In the genomic region with DNA sequence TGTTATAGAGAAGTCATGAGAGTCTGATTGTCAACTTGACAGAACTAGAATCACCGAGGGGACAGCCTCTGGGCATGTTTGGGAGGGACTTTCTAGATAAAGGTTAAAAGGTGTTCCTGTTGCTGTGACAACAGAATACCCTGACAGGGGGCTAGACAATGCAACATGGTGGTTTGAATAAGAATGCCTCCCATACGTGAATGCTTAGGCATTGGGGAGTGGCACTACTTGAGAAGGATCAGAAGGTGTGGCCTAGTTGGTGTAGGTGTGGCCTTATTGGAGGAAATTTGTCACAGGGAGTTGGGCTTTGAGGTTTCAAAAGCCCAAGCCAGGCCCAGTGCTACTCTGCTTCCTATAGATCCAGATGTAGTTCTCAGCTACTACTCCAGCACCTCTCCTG, we compare ENCODE assay signal across 25 mouse cellular contexts.
"Had no signal": no experiment of that assay in that cellular context is flagged by ENCODE, and none has a peak within 500 bp of the region (broad histone marks: within the 10 kb centered on the region; RNA-seq: fewer than 3 reads in every experiment).

No protein-coding gene starts in this region.

- H3K27me3 ChIP-seq: heart, embryonic 13.5 days; heart, embryonic 15.5 days; hindbrain, embryonic 13.5 days; hindbrain, embryonic 15.5 days; kidney, embryonic 15.5 days; limb, embryonic 13.5 days; limb, embryonic 15.5 days; liver, embryonic 13.5 days; liver, embryonic 15.5 days had no signal

- H3K27ac ChIP-seq: heart, adult 2 months; heart, embryonic 13.5 days; heart, embryonic 15.5 days; hindbrain, embryonic 13.5 days; hindbrain, embryonic 15.5 days; hindbrain, postnatal 0 days; kidney, embryonic 15.5 days; kidney, postnatal 0 days; layer of hippocampus, adult 2 months; left cerebral cortex, adult 2 months; limb, embryonic 13.5 days; limb, embryonic 15.5 days; liver, embryonic 13.5 days; liver, embryonic 15.5 days had no signal

- H3K9ac ChIP-seq: heart, embryonic 13.5 days; heart, embryonic 15.5 days; hindbrain, embryonic 13.5 days; hindbrain, embryonic 15.5 days; kidney, embryonic 15.5 days; limb, embryonic 13.5 days; limb, embryonic 15.5 days; liver, embryonic 13.5 days; liver, embryonic 15.5 days; liver, postnatal 0 days had no signal

- H3K4me3 ChIP-seq: heart, adult 2 months; heart, embryonic 13.5 days; heart, embryonic 15.5 days; hindbrain, embryonic 13.5 days; hindbrain, embryonic 15.5 days; kidney, embryonic 15.5 days; layer of hippocampus, adult 2 months; left cerebral cortex, adult 2 months; limb, embryonic 13.5 days; limb, embryonic 15.5 days; liver, embryonic 13.5 days; liver, embryonic 15.5 days had no signal

- H3K9me3 ChIP-seq: heart, embryonic 13.5 days; heart, embryonic 15.5 days; hindbrain, embryonic 13.5 days; hindbrain, embryonic 15.5 days; kidney, embryonic 15.5 days; limb, embryonic 13.5 days; limb, embryonic 15.5 days; liver, embryonic 13.5 days had no signal

- H3K36me3 ChIP-seq: heart, embryonic 13.5 days; heart, embryonic 15.5 days; hindbrain, embryonic 13.5 days; hindbrain, embryonic 15.5 days; kidney, embryonic 15.5 days; limb, embryonic 13.5 days; limb, embryonic 15.5 days; liver, embryonic 13.5 days; liver, embryonic 15.5 days had no signal

- DNase-seq: gastrocnemius, postnatal 14 days; gastrocnemius, postnatal 36 days; heart, adult 11 months; heart, adult 2 months; heart, postnatal 14 days; heart, postnatal 36 days; kidney, adult 11 months; kidney, adult 2 months; kidney, adult 9 months; kidney, postnatal 14 days; kidney, postnatal 36 days; liver, embryonic 13.5 days; liver, postnatal 0 days had no signal
